Mouse (Mus musculus) heart, adult 11 months (tissue): Measurements from ENCODE around the gene R3hdml.
"Not testable (repeated sequence)": the region's sequence is repeated elsewhere in the genome, so short reads cannot be mapped to it uniquely, and the experiment has no call there.

Experiments used
- DNase-seq: peaks from one replicate; pipeline ENCODE4 v3.0.0; 2022

The R3hdml gene

DNA sequence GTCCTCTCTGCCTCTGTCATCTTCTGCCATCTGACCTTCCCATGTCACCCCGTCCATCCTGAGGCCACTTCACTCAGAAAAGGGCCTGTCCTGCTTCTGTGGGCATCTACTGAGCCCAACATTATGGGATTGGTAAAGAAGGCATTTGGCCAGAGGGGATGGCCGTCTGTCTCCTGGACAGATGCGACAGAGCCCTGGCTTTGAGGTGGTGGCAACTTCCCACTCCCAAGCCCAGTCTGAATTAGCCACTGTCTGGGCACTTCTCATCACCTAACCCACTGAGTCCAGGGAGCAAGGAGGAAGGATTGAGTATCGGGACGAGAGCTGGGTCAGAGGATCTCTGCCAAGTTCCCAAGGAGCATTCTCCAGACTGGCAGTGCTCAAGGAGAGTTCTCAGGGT is at the start of gene R3hdml:
R3hdml (plus strand) TSS at position 301 of the 400 bp plus-strand sequence.
- no peak for DNase-seq

DNA sequence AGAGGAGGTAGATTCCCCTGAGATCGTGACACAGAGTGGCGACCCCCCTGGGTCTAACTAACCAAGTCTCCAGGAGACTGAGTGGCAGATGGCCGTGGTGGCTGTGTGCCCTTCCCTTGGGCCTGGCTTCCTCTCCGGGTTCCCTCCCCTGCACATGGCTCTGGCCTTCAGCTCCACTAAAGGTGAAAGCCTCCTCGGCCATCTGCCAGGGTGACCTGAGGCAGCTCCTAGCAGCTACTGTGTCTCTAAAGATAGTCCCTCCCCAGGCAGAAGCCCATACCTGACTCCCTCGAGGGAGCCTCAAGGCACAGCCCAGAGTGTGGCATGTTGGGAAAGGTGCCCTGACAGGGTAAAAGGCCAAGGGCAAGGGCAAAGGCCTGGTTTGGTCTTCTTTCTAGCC is 48.6 kb upstream of the R3hdml start:
- peak; percentile 97 for DNase-seq

DNA sequence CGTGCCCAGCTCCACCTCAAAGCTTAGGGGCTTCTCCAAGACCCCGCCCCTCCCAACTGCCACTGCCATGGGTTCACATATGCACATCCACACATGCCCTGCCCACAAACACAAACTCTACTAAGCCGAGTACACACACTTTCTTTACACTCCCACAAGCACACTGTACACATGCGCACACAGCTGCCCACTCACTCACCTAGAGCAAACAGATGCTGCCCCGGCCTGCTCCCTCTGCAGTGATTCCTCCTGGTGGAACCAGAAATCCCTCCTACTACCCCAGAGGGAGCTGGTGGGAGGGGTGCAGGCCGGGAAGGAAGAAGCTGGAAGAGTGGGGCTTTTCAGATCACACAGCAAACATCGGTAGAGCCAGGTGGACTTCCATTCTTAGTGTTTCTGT is 48.1 kb upstream of the R3hdml start:
- no peak for DNase-seq

DNA sequence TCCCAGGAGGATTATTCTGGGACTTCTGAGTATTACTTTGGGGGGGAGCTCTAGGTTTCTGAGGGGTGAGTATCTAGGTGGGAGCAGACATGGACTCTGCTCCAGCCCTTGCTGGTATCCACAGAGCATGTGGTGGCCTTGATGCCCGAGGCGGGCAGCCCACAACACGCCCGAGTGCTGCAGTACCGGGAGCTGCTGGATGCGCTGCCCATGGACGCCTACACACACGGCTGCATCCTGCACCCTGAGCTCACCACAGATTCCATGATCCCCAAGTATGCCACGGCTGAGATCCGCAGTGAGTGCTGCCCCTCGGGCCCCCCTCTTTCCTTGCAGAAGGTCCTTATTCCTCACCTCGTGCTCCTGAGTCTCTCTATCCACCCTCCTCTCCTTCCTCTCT is 44.7 kb upstream of the R3hdml start:
- DNase-seq, result no peak

DNA sequence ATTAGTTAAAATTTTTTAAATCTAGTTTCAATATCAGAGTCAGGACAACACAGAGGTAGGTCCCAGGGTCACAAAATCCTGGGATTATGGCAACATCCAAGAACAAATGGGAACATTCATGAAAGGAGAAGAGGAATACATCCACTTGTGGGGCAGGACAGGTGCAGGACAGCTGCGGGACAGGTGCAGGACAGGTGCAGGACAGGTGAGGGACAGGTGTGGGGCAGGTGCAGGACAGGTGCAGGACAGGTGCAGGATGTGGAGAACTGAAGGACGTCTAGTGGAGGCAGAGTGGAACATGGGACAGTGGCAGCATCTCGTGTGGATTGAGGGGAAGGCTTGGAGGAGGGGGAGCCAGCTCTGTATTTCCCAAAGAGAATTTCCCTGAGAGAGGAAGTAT is 42.8 kb upstream of the R3hdml start:
- no peak for DNase-seq

- DNase-seq, result peak; percentile 85
Observed at GRCm38 (mm10) chr2:163450668-163451295, 41.3 kb upstream of the R3hdml start.

- peak; percentile 81 for DNase-seq
Observed at GRCm38 (mm10) chr2:163452738-163453137, 39.4 kb upstream of the R3hdml start.

GRCm38 (mm10) chr2:163453378-163453777 is 38.7 kb upstream of the R3hdml start:
- DNase-seq, result peak; percentile 79

- no peak for DNase-seq
Observed at GRCm38 (mm10) chr2:163458539-163459265, 33.4 kb upstream of the R3hdml start.

DNA sequence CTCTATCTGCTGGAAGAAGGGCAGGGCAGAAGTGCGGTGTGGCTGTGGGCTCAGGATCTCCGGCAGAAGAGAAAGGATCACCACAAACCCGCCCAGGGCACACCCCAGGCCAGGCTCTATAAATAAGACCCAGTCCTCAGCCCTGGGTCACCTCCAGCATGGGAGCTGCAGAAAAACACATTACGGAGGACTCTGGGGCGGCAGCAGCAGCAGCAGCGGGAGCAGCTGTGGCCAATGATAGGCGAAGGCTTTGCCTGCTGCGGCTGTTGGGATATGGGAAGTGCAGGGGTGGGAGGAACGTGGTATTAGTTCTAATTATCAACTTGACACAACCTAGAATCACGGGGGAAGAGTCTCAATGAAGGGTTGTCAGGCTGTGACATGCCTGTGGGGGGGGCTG is 32.7 kb upstream of the R3hdml start:
- DNase-seq, result peak; percentile 95

GRCm38 (mm10) chr2:163460622-163461021 is 31.5 kb upstream of the R3hdml start:
- DNase-seq, result peak; percentile 91

GRCm38 (mm10) chr2:163461307-163461706 is 30.8 kb upstream of the R3hdml start:
- DNase-seq, result not testable (repeated sequence)

- DNase-seq, result no peak
Observed at GRCm38 (mm10) chr2:163462386-163462785, 29.7 kb upstream of the R3hdml start.

GRCm38 (mm10) chr2:163462801-163463200 is 29.3 kb upstream of the R3hdml start:
- DNase-seq, result peak; percentile 91

- no peak for DNase-seq
Observed at GRCm38 (mm10) chr2:163463251-163463769, 28.8 kb upstream of the R3hdml start.

DNA sequence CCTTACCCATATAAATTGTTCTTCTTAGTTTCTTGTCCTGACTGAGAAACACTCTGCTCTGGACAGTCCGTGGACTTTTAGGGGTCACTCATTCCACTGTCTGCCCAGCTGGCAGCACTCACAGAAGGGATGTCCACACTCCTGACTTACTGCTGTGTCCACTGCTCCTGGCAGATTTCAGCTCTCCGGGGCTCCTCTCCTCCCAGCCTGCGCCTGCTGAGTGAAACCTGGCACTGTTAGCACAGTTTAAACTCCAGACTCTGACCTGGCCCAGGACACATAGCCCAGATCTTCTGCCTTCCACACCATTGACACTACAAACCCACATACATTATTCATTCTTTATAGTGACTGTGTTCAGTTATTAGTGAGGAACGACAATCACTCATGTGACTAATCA is 28.1 kb upstream of the R3hdml start:
- peak; percentile 92 for DNase-seq

DNA sequence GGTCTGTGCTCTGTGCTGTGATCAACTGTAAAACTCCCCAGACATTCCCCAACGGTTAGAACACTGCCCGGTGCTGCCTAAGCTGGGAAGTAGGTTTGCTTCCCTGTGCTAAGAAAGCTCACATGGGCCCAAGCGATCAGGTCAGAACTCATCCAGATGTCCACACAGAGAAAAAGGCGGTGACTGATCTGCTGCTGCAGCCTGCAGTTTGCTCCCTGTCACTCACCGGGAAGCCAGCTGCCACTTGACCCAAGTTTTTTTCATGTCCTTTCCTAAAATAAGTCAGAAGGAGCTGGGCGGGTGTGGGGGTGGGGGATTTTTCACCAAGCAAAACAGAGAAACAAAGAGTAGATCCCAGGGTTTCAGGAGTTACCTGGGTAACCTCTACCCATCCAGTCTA is 27.6 kb upstream of the R3hdml start:
- peak; percentile 95 for DNase-seq

DNA sequence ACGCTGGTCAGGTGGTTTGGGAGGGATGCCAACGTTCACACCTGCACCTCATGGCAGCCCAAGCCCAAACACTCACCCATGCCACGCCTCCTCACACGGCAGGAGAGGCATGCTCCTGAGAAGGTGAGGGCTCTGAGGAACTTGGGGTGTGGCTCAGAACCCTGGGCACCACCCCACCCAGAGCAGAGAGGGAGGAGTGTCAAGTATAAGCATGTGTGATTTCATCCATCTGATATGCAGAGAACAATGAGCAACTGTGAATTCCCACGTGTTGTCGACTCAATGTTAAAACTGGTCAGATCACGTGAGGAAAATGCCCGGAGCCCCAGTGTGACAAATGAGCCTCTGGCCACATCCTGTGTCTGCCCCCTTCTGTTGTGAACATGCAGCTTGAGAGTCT is 25.3 kb upstream of the R3hdml start:
- no peak for DNase-seq

GRCm38 (mm10) chr2:163467585-163467984 is 24.5 kb upstream of the R3hdml start:
- DNase-seq, result peak; percentile 91

DNA sequence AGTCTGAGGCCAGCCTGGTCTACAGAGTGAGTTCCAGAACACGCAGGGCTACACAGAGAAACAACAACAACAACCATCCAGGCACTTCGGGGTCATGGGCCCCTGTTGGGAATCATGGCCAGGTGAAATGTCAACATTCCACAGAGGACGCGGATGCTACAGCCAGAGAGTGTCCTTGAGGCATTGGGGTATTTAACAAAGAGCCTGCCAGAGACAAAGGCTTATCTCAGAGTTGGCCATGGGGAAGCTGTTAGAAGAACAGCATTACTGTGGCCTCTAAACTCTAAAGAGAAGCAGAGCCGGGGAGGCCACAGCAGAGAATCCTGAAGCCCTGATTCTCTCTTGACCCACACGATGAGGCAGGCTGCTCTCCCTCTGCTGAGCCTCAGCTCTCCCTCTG is 23.3 kb upstream of the R3hdml start:
- no peak for DNase-seq

- peak; percentile 91 for DNase-seq
Observed at GRCm38 (mm10) chr2:163469711-163470110, 22.4 kb upstream of the R3hdml start.

DNA sequence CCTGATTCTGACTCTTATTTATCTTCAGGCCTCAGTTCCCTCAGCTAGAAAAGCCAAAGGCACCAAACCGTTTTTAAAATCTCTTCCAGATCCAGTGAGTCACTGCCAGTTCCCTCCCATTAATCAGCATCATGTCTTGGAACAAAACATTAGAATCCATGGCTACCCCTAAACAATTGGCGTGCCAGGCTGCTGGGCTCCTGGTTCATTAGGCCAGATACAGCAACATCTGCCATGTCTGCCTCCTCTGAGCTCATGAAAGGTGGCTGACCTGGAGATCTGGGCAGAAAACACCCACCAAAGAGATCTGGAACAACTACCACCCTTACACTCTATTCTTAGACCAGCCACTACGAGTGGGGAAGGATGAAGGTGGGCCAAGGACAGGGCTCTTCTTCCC is 21.0 kb upstream of the R3hdml start:
- peak; percentile 97 for DNase-seq

DNA sequence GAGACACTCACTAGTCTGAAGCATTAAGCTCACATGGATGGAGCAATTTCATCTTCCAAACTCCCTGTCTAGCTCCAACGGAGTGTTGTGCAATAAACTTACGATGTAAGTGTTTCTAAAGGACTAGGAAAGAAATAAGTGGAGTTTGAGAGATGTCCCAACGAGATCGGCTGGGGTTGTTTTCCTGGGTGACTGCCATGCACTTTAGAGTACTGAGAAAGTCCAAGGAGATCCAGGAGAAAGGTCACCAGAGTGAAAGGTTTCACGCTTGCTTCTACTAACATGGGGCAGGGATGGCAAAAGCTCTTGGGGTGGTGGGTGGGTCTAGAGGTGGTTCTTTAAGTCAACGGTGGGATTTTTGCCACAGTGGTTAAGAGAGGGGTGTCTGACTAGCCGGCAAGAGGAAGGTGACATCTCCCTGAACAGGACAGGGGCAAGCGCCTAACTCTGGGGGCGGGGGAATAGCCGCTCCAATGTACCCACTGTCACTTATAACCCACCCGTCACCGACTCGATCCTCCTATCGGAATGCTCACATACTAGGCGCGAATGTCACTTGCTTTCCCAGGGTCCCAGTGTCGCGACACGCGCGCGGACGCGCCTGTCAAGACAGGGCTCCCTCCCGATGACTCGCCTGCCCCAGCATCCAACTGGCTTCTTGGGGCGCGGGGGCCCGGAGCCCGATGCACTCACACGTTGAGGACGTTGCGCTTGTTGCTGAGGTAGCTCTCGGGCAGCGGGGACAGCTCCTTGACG is 20.2 kb upstream of the R3hdml start:
- no peak for DNase-seq

DNA sequence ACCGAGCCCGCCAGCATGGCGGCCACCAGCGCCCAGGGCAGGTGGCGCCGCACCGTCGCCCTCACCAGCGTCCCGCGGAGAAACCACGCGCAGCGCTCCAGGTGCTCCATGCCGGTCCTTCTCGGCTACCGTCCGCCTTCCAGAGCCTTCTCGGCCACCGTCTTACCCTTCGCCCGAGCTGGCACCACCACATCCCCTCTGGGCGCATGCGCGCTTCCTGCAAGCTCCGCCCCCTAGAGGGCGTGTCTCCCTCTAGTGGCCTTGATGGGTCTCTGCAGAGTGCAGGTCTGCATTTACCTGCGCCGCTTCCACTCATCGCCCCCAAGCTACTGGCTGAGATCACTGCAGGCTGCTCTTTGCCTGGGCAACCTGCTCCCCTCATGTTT is 19.7 kb upstream of the R3hdml start, which contains the start of gene Fitm2:
Fitm2 (minus strand) TSS at position 164 of the 386 bp plus-strand sequence.
- peak; percentile 99 for DNase-seq
